Mouse (Mus musculus) E14TG2a.4 (cell line): ENCODE measurements at regions not wholly inside any gene's neighbourhood (a gene's known extent, or its start where the extent isn't known, plus 50 kb on each side); places are given as distances from the start of the nearest gene placed in this dataset.

ENCODE experiments used
- CTCF ChIP-seq: conservative IDR thresholded peaks from 2 replicates; pipeline ENCODE4 v1.5.1; 2014; ENCODE audit warnings: low read length
- NANOG ChIP-seq: IDR thresholded peaks from 2 replicates; pipeline ENCODE4 v1.6.1; 2014; ENCODE audit warnings: borderline replicate concordance, low read length, mixed read lengths
- POU5F1 ChIP-seq: IDR thresholded peaks from 2 replicates; pipeline ENCODE4 v1.6.1; 2014; ENCODE audit warnings: low read length, borderline replicate concordance

DNA sequence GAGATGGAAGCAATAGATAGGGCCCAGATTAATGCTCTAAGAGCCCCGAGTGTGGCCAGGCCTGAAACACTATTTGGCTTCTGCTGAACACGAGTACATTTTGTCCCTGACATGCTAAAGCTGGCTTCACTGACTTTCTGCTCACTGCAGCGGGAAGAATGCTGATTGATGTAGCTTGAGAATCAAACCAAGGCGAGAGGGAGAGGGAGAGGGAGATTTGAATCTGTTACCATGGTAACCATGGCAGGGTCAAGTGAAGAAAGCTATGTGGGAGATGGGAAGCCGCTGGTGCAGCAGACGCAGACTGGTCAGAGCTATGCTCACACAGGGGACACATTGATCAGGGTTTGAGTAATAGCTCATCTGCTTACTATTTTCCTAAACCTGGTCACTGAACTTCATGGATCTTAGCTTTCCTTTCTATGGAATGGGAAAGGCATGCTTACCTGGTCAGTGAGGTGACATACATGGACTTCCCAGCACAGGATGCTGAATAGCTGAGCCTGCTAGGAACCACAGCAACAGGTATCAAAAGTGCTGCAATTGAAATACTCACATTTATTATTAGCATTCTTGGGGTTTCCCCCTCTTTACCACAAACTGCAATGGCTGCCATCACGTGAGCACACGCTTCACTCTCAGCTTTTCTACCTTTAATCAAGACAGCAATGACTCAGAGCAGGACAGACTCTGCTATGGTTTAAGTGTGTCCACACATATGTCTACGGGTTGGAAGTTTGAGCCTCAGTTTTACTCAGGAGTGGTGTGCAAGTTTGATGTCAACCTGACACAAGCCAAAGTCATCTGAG, 56.9 kb upstream of the Atp1a1 start:
- no peak for TF ChIP-seq NANOG
- no peak for TF ChIP-seq CTCF
- no peak for TF ChIP-seq POU5F1
